Mouse (Mus musculus): Measurements from ENCODE around the gene Ero1l. TPM values are rescaled to one million over a fixed set of nuclear protein-coding genes. Genes with fewer than 3 reads are reported as not detected.

The Ero1l gene
- polyA plus RNA-seq, 1 experiment from 2014 or later: 34.6 TPM

GRCm38 (mm10) chr14:45321622-45322021, 3.1 kb upstream of the Ero1l start:
- no peaks in the 10 kb centered on the region for H3K36me3 ChIP-seq
- 0 out of 2 replicates have a peak, but pooled peaks cover 7% of the 10 kb centered on the region for H3K4me1 ChIP-seq
- no peak for ATAC-seq (ENCODE audit: insufficient number of reproducible peaks, insufficient read depth, low FRiP score, low TSS enrichment)
- H3K9me3 ChIP-seq: no peaks in the 10 kb centered on the region
- H3K9ac ChIP-seq: no peak overlapping the region
- H3K4me2 ChIP-seq (replicated peaks): no peak overlapping the region
- H3K27me3 ChIP-seq: no peaks in the 10 kb centered on the region
- no peak overlapping the region for H3K4me3 ChIP-seq
- WGBS: 80% methylated on average over 5 of the region's 5 CpGs
- H3K27ac ChIP-seq: no peak overlapping the region

DNA sequence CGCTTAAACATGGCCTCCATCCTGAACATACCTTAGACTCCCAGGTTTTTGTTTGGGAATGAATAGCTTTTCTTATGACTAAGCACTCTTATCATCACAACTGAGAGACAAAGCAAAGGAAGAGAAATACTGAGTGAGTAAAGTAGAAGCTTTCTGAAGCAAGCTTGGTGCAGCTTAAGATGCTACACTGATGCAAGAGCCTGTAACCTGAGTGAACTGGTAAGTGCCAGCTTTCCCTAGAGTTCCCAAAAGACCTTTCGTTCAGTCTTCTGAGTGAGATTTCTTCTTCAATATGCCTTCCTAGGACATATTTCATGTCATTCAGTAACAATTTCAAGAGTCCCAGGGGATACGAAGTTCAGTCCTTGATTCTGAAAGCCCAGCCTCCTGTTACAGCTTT, 2.5 kb upstream of the Ero1l start:
- WGBS: 83% methylated on average over 3 of the region's 3 CpGs
- Histone ChIP-seq H3K4me3 (no peak overlapping the region), H3K9ac (no peak overlapping the region), H3K9me3 (no peaks in the 10 kb centered on the region), H3K27me3 (no peaks in the 10 kb centered on the region), H3K36me3 (no peaks in the 10 kb centered on the region), H3K27ac (no peak overlapping the region), H3K4me1 (0 out of 2 replicates have a peak, but pooled peaks cover 7% of the 10 kb centered on the region), H3K4me2 (replicated peaks) (no peak overlapping the region)
- ATAC-seq (ENCODE audit: insufficient number of reproducible peaks, insufficient read depth, low FRiP score, low TSS enrichment): no peak

DNA sequence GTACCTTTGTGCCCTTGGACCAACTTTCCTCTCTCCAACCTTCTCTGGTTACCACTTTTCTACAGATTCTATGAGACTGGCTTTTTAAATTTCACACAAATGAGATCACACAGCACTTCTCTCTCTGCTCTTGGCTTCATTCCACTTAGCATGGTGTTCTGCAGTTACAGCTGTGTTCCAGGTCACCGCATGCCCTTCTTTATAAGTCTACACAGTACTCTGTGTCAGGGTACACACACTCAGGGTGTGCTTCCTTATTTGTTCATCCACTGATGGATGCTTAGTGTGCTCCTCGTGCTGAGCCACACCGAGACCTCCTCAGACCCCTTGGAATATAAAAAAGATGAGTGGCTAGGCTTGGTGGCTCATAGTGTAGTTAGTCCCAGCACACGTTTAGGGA, 1.5 kb upstream of the Ero1l start:
- Histone ChIP-seq H3K4me1 (0 out of 2 replicates have a peak, but pooled peaks cover 7% of the 10 kb centered on the region), H3K4me2 (replicated peaks) (no peak overlapping the region), H3K27ac (no peak overlapping the region), H3K4me3 (no peak overlapping the region), H3K9me3 (no peaks in the 10 kb centered on the region), H3K9ac (no peak overlapping the region), H3K36me3 (no peaks in the 10 kb centered on the region), H3K27me3 (no peaks in the 10 kb centered on the region)
- WGBS: 82% methylated on average over 4 of the region's 4 CpGs
- ATAC-seq (ENCODE audit: insufficient number of reproducible peaks, insufficient read depth, low FRiP score, low TSS enrichment): no peak

DNA sequence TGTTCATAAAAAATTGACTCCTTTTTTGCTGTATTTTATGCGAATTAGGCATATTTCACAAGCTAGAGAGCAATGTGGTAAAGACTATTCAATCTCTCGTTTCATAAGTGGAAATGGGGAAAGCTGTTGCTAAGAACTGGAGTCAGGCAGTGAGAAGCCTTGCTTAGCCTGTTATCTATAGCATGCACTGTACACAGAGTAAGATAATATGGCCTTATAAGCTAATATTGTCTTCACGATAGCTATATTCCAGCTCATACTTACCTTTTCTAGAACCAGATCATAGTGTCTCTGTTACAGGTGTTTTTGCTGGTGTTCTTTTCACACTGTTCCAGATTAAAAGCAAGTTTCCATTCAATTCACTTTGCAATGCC, 653 bp upstream of the Ero1l start:
- no peak for ATAC-seq (ENCODE audit: insufficient number of reproducible peaks, insufficient read depth, low FRiP score, low TSS enrichment)
- Histone ChIP-seq H3K9ac (no peak overlapping the region), H3K27ac (no peak overlapping the region), H3K9me3 (no peaks in the 10 kb centered on the region), H3K4me3 (no peak overlapping the region), H3K4me2 (replicated peaks) (no peak overlapping the region), H3K27me3 (no peaks in the 10 kb centered on the region), H3K4me1 (0 out of 2 replicates have a peak, but pooled peaks cover 7% of the 10 kb centered on the region), H3K36me3 (no peaks in the 10 kb centered on the region)
- WGBS: 62% methylated on average over 3 of the region's 3 CpGs

- H3K27me3 ChIP-seq: no peaks in the 10 kb centered on the region
- 0 out of 2 replicates have a peak, but pooled peaks cover 7% of the 10 kb centered on the region for H3K4me1 ChIP-seq
- H3K4me2 ChIP-seq (replicated peaks): peak overlapping the region; percentile 72
- no peaks in the 10 kb centered on the region for H3K36me3 ChIP-seq
- H3K27ac ChIP-seq: peak overlapping the region; percentile 86
- no peaks in the 10 kb centered on the region for H3K9me3 ChIP-seq
- peak overlapping the region; percentile 78 for H3K4me3 ChIP-seq
- H3K9ac ChIP-seq: peak overlapping the region; percentile 93
- WGBS: 0% methylated on average over 24 of the region's 38 CpGs
- peak; percentile 6 for ATAC-seq (ENCODE audit: insufficient number of reproducible peaks, insufficient read depth, low FRiP score, low TSS enrichment)
These were observed 605 bp downstream of the Ero1l start for GRCm38 (mm10) chr14:45317921-45318411.

GRCm38 (mm10) chr14:45316927-45317326, 1.6 kb downstream of the Ero1l start:
- no peaks in the 10 kb centered on the region for H3K27me3 ChIP-seq
- no peaks in the 10 kb centered on the region for H3K9me3 ChIP-seq
- no peak overlapping the region for H3K27ac ChIP-seq
- no peak for ATAC-seq (ENCODE audit: insufficient number of reproducible peaks, insufficient read depth, low FRiP score, low TSS enrichment)
- H3K9ac ChIP-seq: no peak overlapping the region
- WGBS: 79% methylated on average over 5 of the region's 5 CpGs
- peak overlapping the region; percentile 78 for H3K4me3 ChIP-seq
- H3K4me1 ChIP-seq: 0 out of 2 replicates have a peak, but pooled peaks cover 7% of the 10 kb centered on the region
- peak overlapping the region; percentile 72 for H3K4me2 ChIP-seq (replicated peaks)
- H3K36me3 ChIP-seq: no peaks in the 10 kb centered on the region

- no peaks in the 10 kb centered on the region for H3K9me3 ChIP-seq
- no peak for ATAC-seq (ENCODE audit: insufficient number of reproducible peaks, insufficient read depth, low FRiP score, low TSS enrichment)
These were observed 8.5 kb downstream of the Ero1l start for GRCm38 (mm10) chr14:45310101-45310500.

GRCm38 (mm10) chr14:45309646-45310045, 8.9 kb downstream of the Ero1l start:
- Histone ChIP-seq H3K4me1 (no peaks in the 10 kb centered on the region), H3K4me2 (replicated peaks) (no peak overlapping the region), H3K36me3 (0 out of 2 replicates have a peak, but pooled peaks cover 3% of the 10 kb centered on the region), H3K27me3 (no peaks in the 10 kb centered on the region), H3K27ac (no peak overlapping the region), H3K4me3 (no peak overlapping the region), H3K9ac (no peak overlapping the region), H3K9me3 (no peaks in the 10 kb centered on the region)
- no peak for ATAC-seq (ENCODE audit: insufficient number of reproducible peaks, insufficient read depth, low FRiP score, low TSS enrichment)
- 93% methylated on average over 13 of the region's 13 CpGs for WGBS

More at GRCm38 (mm10) chr14:45310101-45310500, 8.5 kb downstream of the Ero1l start:
- Histone ChIP-seq H3K36me3 (0 out of 2 replicates have a peak, but pooled peaks cover under 1% of the 10 kb centered on the region), H3K9ac (no peak overlapping the region), H3K4me3 (no peak overlapping the region), H3K27ac (no peak overlapping the region), H3K4me2 (replicated peaks) (no peak overlapping the region), H3K27me3 (no peaks in the 10 kb centered on the region), H3K4me1 (no peaks in the 10 kb centered on the region)
- 91% methylated on average over 14 of the region's 14 CpGs for WGBS

GRCm38 (mm10) chr14:45307630-45308328, 10.8 kb downstream of the Ero1l start:
- WGBS: 84% methylated on average over 8 of the region's 8 CpGs
- Histone ChIP-seq H3K27ac (no peak overlapping the region), H3K4me3 (no peak overlapping the region), H3K9me3 (no peaks in the 10 kb centered on the region), H3K9ac (no peak overlapping the region), H3K4me2 (replicated peaks) (no peak overlapping the region), H3K36me3 (0 out of 2 replicates have a peak, but pooled peaks cover 3% of the 10 kb centered on the region), H3K4me1 (no peaks in the 10 kb centered on the region), H3K27me3 (no peaks in the 10 kb centered on the region)
- no peak for ATAC-seq (ENCODE audit: insufficient number of reproducible peaks, insufficient read depth, low FRiP score, low TSS enrichment)

GRCm38 (mm10) chr14:45305852-45306251, 12.7 kb downstream of the Ero1l start:
- Histone ChIP-seq H3K9me3 (no peaks in the 10 kb centered on the region), H3K9ac (no peak overlapping the region), H3K36me3 (0 out of 2 replicates have a peak, but pooled peaks cover 3% of the 10 kb centered on the region), H3K27ac (no peak overlapping the region), H3K4me1 (no peaks in the 10 kb centered on the region), H3K27me3 (no peaks in the 10 kb centered on the region), H3K4me3 (no peak overlapping the region), H3K4me2 (replicated peaks) (no peak overlapping the region)
- no peak for ATAC-seq (ENCODE audit: insufficient number of reproducible peaks, insufficient read depth, low FRiP score, low TSS enrichment)
- 88% methylated on average over 5 of the region's 5 CpGs for WGBS

- no peak overlapping the region for H3K27ac ChIP-seq
- no peaks in the 10 kb centered on the region for H3K27me3 ChIP-seq
- 72% methylated on average over 4 of the region's 4 CpGs for WGBS
- H3K4me2 ChIP-seq (replicated peaks): no peak overlapping the region
- peaks cover 8% of the 10 kb centered on the region; the same call in 1 of the 2 replicates for H3K36me3 ChIP-seq
- no peaks in the 10 kb centered on the region for H3K9me3 ChIP-seq
- no peaks in the 10 kb centered on the region for H3K4me1 ChIP-seq
- H3K9ac ChIP-seq: no peak overlapping the region
- H3K4me3 ChIP-seq: no peak overlapping the region
- ATAC-seq (ENCODE audit: insufficient number of reproducible peaks, insufficient read depth, low FRiP score, low TSS enrichment): no peak
These were observed 14.2 kb downstream of the Ero1l start for GRCm38 (mm10) chr14:45304389-45304788.

DNA sequence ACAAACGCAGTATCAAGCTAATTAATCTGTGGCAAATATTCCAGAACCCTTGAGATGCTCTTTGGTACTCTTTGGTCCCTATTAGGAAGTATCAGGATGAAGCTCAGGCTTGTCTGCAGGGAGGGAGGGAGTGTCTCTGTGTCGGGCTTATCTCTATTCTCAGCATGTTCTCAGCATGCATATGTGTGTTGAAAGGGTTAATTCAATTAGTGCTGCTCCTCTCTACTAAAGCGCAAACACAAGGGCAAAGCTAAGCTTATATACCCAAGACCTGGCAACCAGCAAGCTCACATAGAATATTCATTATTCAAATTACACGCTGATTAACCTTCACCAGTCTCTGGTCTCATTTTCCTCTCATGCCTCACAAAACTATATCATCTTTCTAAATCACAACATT, 14.6 kb downstream of the Ero1l start:
- H3K4me3 ChIP-seq: no peak overlapping the region
- H3K36me3 ChIP-seq: peaks cover 13% of the 10 kb centered on the region; the same call in 1 of the 2 replicates
- H3K9ac ChIP-seq: no peak overlapping the region
- H3K27me3 ChIP-seq: no peaks in the 10 kb centered on the region
- H3K4me2 ChIP-seq (replicated peaks): no peak overlapping the region
- H3K27ac ChIP-seq: no peak overlapping the region
- H3K9me3 ChIP-seq: no peaks in the 10 kb centered on the region
- ATAC-seq (ENCODE audit: insufficient number of reproducible peaks, insufficient read depth, low FRiP score, low TSS enrichment): no peak
- H3K4me1 ChIP-seq: no peaks in the 10 kb centered on the region
- WGBS: 64% methylated on average over 4 of the region's 4 CpGs
